Mouse (Mus musculus) lung, adult 2 months (tissue): ENCODE results near the gene Tctex1d2.

Experiments used
- CTCF ChIP-seq: fragments of 200-500 bp; IDR thresholded peaks from 2 replicates; pipeline ENCODE4 v1.5.1; 2011; ENCODE audit warnings: mild to moderate bottlenecking, low read length, control low read depth; ENCODE audit not compliant: insufficient read depth
- POLR2A ChIP-seq: fragments of 200-500 bp; IDR thresholded peaks from 2 replicates; pipeline ENCODE4 v1.6.1; 2011; ENCODE audit warnings: low read depth, mild to moderate bottlenecking, control low read depth, low read length, borderline replicate concordance; ENCODE audit errors: extremely low read depth

GRCm38 (mm10) chr16:32382901-32383300 lies 36.6 kb upstream of the Tctex1d2 start:
- TF ChIP-seq POLR2A (no peak), CTCF (no peak)
